Mouse (Mus musculus) stomach, embryonic 15.5 days (tissue): ENCODE data around the gene Samd1. TPM values are rescaled to one million over a fixed set of nuclear protein-coding genes. Genes with fewer than 3 reads are reported as not detected.

Experiments used
- ATAC-seq: fragments of 200-750 bp; cut with Nextera tagmentation; 2 replicates; pipeline ENCODE4 v1.8.0; 2017; ENCODE audit warnings: low read depth, moderate number of reproducible peaks, moderate TSS enrichment; ENCODE audit not compliant: insufficient read depth, low FRiP score
- H3K27ac ChIP-seq: fragments of 300-500 bp; sonication (generic); 2 replicates; pipeline ENCODE4 v1.5.1; 2015; ENCODE audit warnings: mild to moderate bottlenecking, inconsistent platforms
- H3K27me3 ChIP-seq: fragments of 300-500 bp; sonication (generic); replicated peaks from 2 replicates; pipeline ENCODE4 v1.6.1; 2015; ENCODE audit warnings: inconsistent platforms
- H3K36me3 ChIP-seq: fragments of 300-500 bp; sonication (generic); 2 replicates; pipeline ENCODE4 v1.6.1; 2015; ENCODE audit warnings: inconsistent platforms
- H3K4me1 ChIP-seq: fragments of 300-500 bp; sonication (generic); 2 replicates; pipeline ENCODE4 v1.6.1; 2015; ENCODE audit warnings: inconsistent platforms
- H3K4me2 ChIP-seq: fragments of 300-500 bp; sonication (generic); 2 replicates; pipeline ENCODE4 v1.6.1; 2015; ENCODE audit warnings: mild to moderate bottlenecking, inconsistent platforms
- H3K4me3 ChIP-seq: fragments of 300-500 bp; sonication (generic); replicated peaks from 2 replicates; pipeline ENCODE4 v1.5.1; 2015; ENCODE audit warnings: inconsistent platforms
- H3K9ac ChIP-seq: fragments of 300-500 bp; sonication (generic); 2 replicates; pipeline ENCODE4 v1.6.1; 2015; ENCODE audit warnings: inconsistent platforms
- H3K9me3 ChIP-seq: fragments of 300-500 bp; sonication (generic); 2 replicates; pipeline ENCODE4 v1.6.1; 2016; ENCODE audit warnings: inconsistent platforms
- WGBS: fragments of 180-500 bp; shearing (Covaris S2); methylation state at CpG from one replicate; pipeline ENCODE4 v1.1.7; 2015; 5-methylcytosine and 5-hydroxymethylcytosine counted together
- microRNA counts: library from miRNA; unstranded; fragments of <30 nt; microRNA quantifications from one replicate; lab custom pipeline; 2016
- microRNA-seq: library from miRNA; unstranded; fragments of <30 nt; microRNA quantifications from one replicate; pipeline ENCODE4, GENCODE M21; 2016
- polyA plus RNA-seq: library from polyadenylated mRNA; unstranded; fragments of >200 nt; fragmentation: Nextera tagmentation; extraction: Ambion mirVana; gene quantifications from 2 replicates; pipeline ENCODE4 v1.2.1, GENCODE M21; 2015

Samd1 gene
- polyA plus RNA-seq, 1 experiment from 2014 or later, result 9.9 TPM

GRCm38 (mm10) chr8:84042948-84043342, 45.5 kb downstream of the Samd1 start:
- H3K9me3 ChIP-seq, result no peaks in the 10 kb centered on the region
- no peak for ATAC-seq
- peaks cover 14% of the 10 kb centered on the region for H3K4me1 ChIP-seq
- H3K9ac ChIP-seq, result no peak overlapping the region
- peak overlapping the region; percentile 35 for H3K4me3 ChIP-seq
- H3K27me3 ChIP-seq, result peaks cover 46% of the 10 kb centered on the region
- no peak overlapping the region for H3K27ac ChIP-seq
- H3K36me3 ChIP-seq, result no peaks in the 10 kb centered on the region
- WGBS, result 26% methylated on average over 12 of the region's 12 CpGs
- H3K4me2 ChIP-seq, result peak overlapping the region; percentile 65

- Histone ChIP-seq H3K36me3 (no peaks in the 10 kb centered on the region), H3K9ac (no peak overlapping the region), H3K27me3 (peaks cover 46% of the 10 kb centered on the region), H3K4me1 (peaks cover 14% of the 10 kb centered on the region), H3K4me3 (no peak overlapping the region), H3K9me3 (no peaks in the 10 kb centered on the region), H3K4me2 (no peak overlapping the region), H3K27ac (no peak overlapping the region)
- whole genome bisulfite sequencing, result 12% methylated on average over 7 of the region's 7 CpGs
- ATAC-seq, result no peak
These were observed 46.6 kb downstream of the Samd1 start for GRCm38 (mm10) chr8:84044103-84044502.

GRCm38 (mm10) chr8:84044900-84045299, 47.4 kb downstream of the Samd1 start, which contains the start of gene Rln3:
Gene Rln3, minus strand, starts transcription at chr8:84045000.
- Histone ChIP-seq H3K4me3 (no peak within 1 kb of the TSS), H3K27ac (no peak within 1 kb of the TSS), H3K36me3 (no peaks in the 10 kb centered on the region), H3K9me3 (no peaks in the 10 kb centered on the region), H3K27me3 (peaks cover 42% of the 10 kb centered on the region), H3K9ac (no peak within 1 kb of the TSS), H3K4me1 (peaks cover 14% of the 10 kb centered on the region), H3K4me2 (peak within 1 kb of the TSS; percentile 23; the same call in 1 of the 2 replicates)
- ATAC-seq, result no peak
- 7% methylated on average over 9 of the region's 9 CpGs for WGBS

- peaks cover 39% of the 10 kb centered on the region for H3K27me3 ChIP-seq
- no peak overlapping the region for H3K27ac ChIP-seq
- no peak overlapping the region for H3K4me2 ChIP-seq
- no peaks in the 10 kb centered on the region for H3K9me3 ChIP-seq
- no peaks in the 10 kb centered on the region for H3K36me3 ChIP-seq
- H3K4me1 ChIP-seq, result peaks cover 14% of the 10 kb centered on the region
- H3K9ac ChIP-seq, result no peak overlapping the region
- 77% methylated on average over 3 of the region's 3 CpGs for WGBS
- ATAC-seq, result no peak
- no peak overlapping the region for H3K4me3 ChIP-seq
These were observed 49.0 kb downstream of the Samd1 start for GRCm38 (mm10) chr8:84046505-84046904.

- H3K27me3 ChIP-seq, result peaks cover 23% of the 10 kb centered on the region
- peaks cover 6% of the 10 kb centered on the region; the same call in 1 of the 2 replicates for H3K4me1 ChIP-seq
- H3K27ac ChIP-seq, result no peak overlapping the region
- WGBS, result 62% methylated on average over 5 of the region's 5 CpGs
- H3K9me3 ChIP-seq, result no peaks in the 10 kb centered on the region
- no peak overlapping the region for H3K9ac ChIP-seq
- H3K4me3 ChIP-seq, result no peak overlapping the region
- H3K36me3 ChIP-seq, result no peaks in the 10 kb centered on the region
- no peak overlapping the region for H3K4me2 ChIP-seq
- no peak for ATAC-seq
These were observed 50.7 kb downstream of the Samd1 start for GRCm38 (mm10) chr8:84048171-84048570.

MicroRNAs encoded within 50 kb of the gene (microRNA counts, 519-probe panel; counts per million panel counts)
- microRNA mmu-miR-1199 (lab: Ali Mortazavi, UCI), result not detected

Small RNA genes within 50 kb of the gene (microRNA-seq; reads per million reads assigned to microRNA genes)
- gene Mir1199 (0.77 reads per million), gene Mir8111 (1.4 reads per million)

Other genes with a start within 250 kb of the Samd1 start
- 17.7 and 18.1 TPM in 2 replicates for gene Adgrl1, start 97.6 kb upstream of the Samd1 start, polyA plus RNA-seq
- 0.42 and 0.53 TPM in 2 replicates for gene Gm10644, start 42.5 kb upstream of the Samd1 start, polyA plus RNA-seq
- 55.0 and 57.3 TPM in 2 replicates for gene Asf1b, start 42.2 kb upstream of the Samd1 start, polyA plus RNA-seq
- gene Prkaca, start 24.7 kb upstream of the Samd1 start, polyA plus RNA-seq, result 113 and 125 TPM in 2 replicates
- gene 1700067K01Rik, start 3.8 kb downstream of the Samd1 start, polyA plus RNA-seq, result 0.53 and 0.68 TPM in 2 replicates
- gene 2210011C24Rik, start 14.5 kb downstream of the Samd1 start, polyA plus RNA-seq, result 0.67 and 1.0 TPM in 2 replicates
- gene Palm3, start 23.8 kb downstream of the Samd1 start, polyA plus RNA-seq, result 6.6 and 6.7 TPM in 2 replicates
- 1.1 and 1.7 TPM in 2 replicates for gene Il27ra, start 44.9 kb downstream of the Samd1 start, polyA plus RNA-seq
- gene Rln3, start 47.3 kb downstream of the Samd1 start, polyA plus RNA-seq, result not detected in 2 replicates
- gene Gm10643, start 67.5 kb downstream of the Samd1 start, polyA plus RNA-seq, result 1.1 and 1.3 TPM in 2 replicates
- 8.0 and 8.8 TPM in 2 replicates for gene Rfx1, start 69.2 kb downstream of the Samd1 start, polyA plus RNA-seq
- gene Dcaf15, start 107.1 kb downstream of the Samd1 start, polyA plus RNA-seq, result 6.8 and 7.7 TPM in 2 replicates
- 0.36 and 0.39 TPM in 2 replicates for gene Podnl1, start 128.3 kb downstream of the Samd1 start, polyA plus RNA-seq
- gene Cc2d1a, start 150.3 kb downstream of the Samd1 start, polyA plus RNA-seq, result 22.2 and 22.7 TPM in 2 replicates
- 0.91 and 1.2 TPM in 2 replicates for gene 4930432K21Rik, start 150.4 kb downstream of the Samd1 start, polyA plus RNA-seq
- 1.7 and 2.3 TPM in 2 replicates for gene Nanos3, start 187.5 kb downstream of the Samd1 start, polyA plus RNA-seq
- 8.9 and 9.7 TPM in 2 replicates for gene Zswim4, start 239.4 kb downstream of the Samd1 start, polyA plus RNA-seq